Mouse (Mus musculus): Measurements from ENCODE around the gene Pym1. TPM values are rescaled to one million over a fixed set of nuclear protein-coding genes. Genes with fewer than 3 reads are reported as not detected.

The Pym1 gene
- polyA plus RNA-seq, 1 experiment, result 31.7 TPM

DNA sequence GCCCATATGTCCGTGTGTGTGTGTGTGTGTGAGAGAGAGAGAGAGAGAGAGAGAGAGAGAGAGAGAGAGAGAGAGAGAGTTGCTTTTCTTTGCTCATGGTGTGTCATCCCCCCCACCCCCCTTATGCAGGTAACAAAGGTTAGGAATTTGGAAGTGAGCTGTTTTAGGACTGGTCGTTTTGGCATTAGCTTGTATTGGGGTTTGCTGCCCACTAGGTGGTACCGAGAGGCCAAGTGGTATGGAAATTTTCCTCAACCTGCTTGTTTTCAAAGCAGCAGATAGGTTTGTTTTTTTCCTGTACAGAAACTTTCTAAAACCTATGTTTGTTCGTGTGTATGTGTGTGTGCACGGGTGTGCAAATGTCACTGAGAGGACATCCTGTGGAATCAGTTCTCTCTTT, 26.0 kb downstream of the Pym1 start:
- DNase-seq (ENCODE audit: low read depth in 1 of 2, low spot score in 2 of 2), result no peak
- H3K27ac ChIP-seq (ENCODE audit: insufficient read depth, low read length), result no peak overlapping the region
- no peak overlapping the region for H3K4me3 ChIP-seq (ENCODE audit: extremely low read depth, insufficient read depth, insufficient read length)
- H3K36me3 ChIP-seq (ENCODE audit: control insufficient read depth, insufficient read depth, low read length), result no peaks in the 10 kb centered on the region
- no peaks in the 10 kb centered on the region for H3K4me1 ChIP-seq (ENCODE audit: control insufficient read depth, insufficient read depth, insufficient read length)
- H3K27me3 ChIP-seq (ENCODE audit: control insufficient read depth, insufficient read depth, low read length), result no peaks in the 10 kb centered on the region
- 26% methylated on average over 5 of the region's 5 CpGs for WGBS
- no peak for TF ChIP-seq CTCF (IDR thresholded peaks at IDR 0.05; ENCODE audit: extremely low read depth, insufficient read depth, insufficient read length, insufficient replicate concordance)
- no peak for TF ChIP-seq POLR2A (IDR thresholded peaks at IDR 0.05; ENCODE audit: low read depth, low read length)

DNA sequence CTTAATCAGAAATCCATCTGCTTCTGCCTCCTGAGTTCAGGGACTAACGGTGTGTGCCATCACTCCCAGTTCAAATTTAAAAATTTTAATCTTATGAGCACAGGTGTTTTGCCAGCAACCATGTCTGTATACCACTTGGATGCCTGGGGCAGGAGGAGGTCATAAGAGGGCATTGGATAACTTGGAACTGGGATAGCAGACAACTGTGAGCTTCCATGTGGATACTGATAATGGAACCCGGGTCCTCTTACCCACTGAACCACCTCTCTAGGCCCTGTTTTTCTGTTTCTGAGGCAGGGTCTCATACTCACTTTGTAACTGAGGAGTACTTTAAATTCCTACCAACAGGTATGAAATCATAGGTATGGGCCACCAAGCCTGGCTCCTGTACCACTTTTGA, 30.8 kb downstream of the Pym1 start:
- 86% methylated on average over 2 of the region's 2 CpGs for WGBS
- Histone ChIP-seq H3K4me3 (ENCODE audit: extremely low read depth, insufficient read depth, insufficient read length) (no peak overlapping the region), H3K27ac (ENCODE audit: insufficient read depth, low read length) (no peak overlapping the region), H3K36me3 (ENCODE audit: control insufficient read depth, insufficient read depth, low read length) (no peaks in the 10 kb centered on the region), H3K4me1 (ENCODE audit: control insufficient read depth, insufficient read depth, insufficient read length) (peaks cover 7% of the 10 kb centered on the region; the same call in 1 of the 2 replicates), H3K27me3 (ENCODE audit: control insufficient read depth, insufficient read depth, low read length) (no peaks in the 10 kb centered on the region)
- TF ChIP-seq CTCF (IDR thresholded peaks at IDR 0.05; ENCODE audit: extremely low read depth, insufficient read depth, insufficient read length, insufficient replicate concordance) (no peak), POLR2A (IDR thresholded peaks at IDR 0.05; ENCODE audit: low read depth, low read length) (no peak)
- no peak for DNase-seq (ENCODE audit: low read depth in 1 of 2, low spot score in 2 of 2)

DNA sequence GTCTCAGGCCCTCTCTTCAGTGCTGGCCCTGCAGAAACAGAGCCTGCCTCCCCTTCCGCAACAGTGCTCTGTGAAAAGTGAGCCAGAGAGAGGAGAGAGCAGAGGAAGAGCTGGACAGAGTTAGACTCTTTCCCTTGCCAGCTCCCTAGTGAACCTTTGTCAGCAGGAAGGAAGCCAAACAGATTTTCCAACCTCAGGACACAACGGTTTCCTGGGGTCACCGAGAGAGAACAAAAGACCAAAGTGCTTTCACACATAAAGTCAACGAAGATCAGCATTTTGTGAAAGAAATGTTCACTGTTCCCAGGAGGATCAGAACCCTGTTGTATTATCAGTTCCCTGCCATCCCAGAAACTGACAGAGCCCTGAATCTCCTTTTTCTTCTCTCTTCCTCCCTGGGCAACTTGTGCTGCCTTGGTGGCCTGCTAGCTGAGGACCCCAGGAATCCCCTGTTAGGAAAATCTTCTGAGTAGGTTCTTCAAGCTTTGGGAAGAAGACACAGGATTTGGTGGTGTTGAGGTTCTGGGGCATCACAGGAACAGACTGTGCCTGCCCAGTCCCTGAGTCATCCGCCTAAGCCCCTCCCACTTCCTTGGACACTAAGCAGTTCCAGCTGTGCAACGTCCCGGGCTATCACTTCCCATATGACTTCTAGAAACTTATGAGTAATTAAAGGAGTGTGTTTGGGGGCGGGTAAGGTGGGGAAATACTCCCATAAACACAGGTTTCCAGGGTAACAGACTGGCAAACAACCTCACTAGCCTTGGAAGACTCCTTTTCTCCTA, 31.5 kb downstream of the Pym1 start:
- Histone ChIP-seq H3K27ac (ENCODE audit: insufficient read depth, low read length) (peak overlapping the region; percentile 82), H3K36me3 (ENCODE audit: control insufficient read depth, insufficient read depth, low read length) (no peaks in the 10 kb centered on the region), H3K4me1 (ENCODE audit: control insufficient read depth, insufficient read depth, insufficient read length) (peaks cover 7% of the 10 kb centered on the region; the same call in 1 of the 2 replicates), H3K4me3 (ENCODE audit: extremely low read depth, insufficient read depth, insufficient read length) (no peak overlapping the region), H3K27me3 (ENCODE audit: control insufficient read depth, insufficient read depth, low read length) (no peaks in the 10 kb centered on the region)
- TF ChIP-seq POLR2A (IDR thresholded peaks at IDR 0.05; ENCODE audit: low read depth, low read length) (no peak), CTCF (IDR thresholded peaks at IDR 0.05; ENCODE audit: extremely low read depth, insufficient read depth, insufficient read length, insufficient replicate concordance) (no peak)
- DNase-seq (ENCODE audit: low read depth in 1 of 2, low spot score in 2 of 2), result peak in 1 of 2 experiments; percentile 22
- WGBS, result 16% methylated on average over 8 of the region's 8 CpGs

DNA sequence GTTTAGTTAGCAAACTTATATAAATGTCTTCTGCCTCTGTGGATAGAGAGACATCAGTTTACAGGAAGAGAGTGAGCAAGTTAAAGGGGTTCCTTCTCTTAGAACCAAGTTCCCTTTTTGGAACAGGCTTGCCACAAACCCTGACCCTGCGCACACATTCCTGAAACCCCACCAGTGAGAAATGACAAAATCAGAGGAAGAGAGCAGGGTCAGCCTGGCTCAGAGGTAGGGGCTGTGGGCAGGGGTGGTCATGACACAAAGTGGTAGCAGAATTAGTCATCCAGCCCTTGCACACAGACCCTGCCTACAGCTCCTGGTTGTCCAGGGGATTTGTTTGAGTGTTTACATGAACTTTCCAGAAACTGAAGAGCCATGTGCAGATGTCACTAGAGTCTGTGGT, 32.5 kb downstream of the Pym1 start:
- H3K27me3 ChIP-seq (ENCODE audit: control insufficient read depth, insufficient read depth, low read length), result no peaks in the 10 kb centered on the region
- TF ChIP-seq POLR2A (IDR thresholded peaks at IDR 0.05; ENCODE audit: low read depth, low read length) (no peak), CTCF (IDR thresholded peaks at IDR 0.05; ENCODE audit: extremely low read depth, insufficient read depth, insufficient read length, insufficient replicate concordance) (no peak)
- DNase-seq (ENCODE audit: low read depth in 1 of 2, low spot score in 2 of 2), result no peak
- H3K4me1 ChIP-seq (ENCODE audit: control insufficient read depth, insufficient read depth, insufficient read length), result peaks cover 7% of the 10 kb centered on the region; the same call in 1 of the 2 replicates
- no peak overlapping the region for H3K4me3 ChIP-seq (ENCODE audit: extremely low read depth, insufficient read depth, insufficient read length)
- no peaks in the 10 kb centered on the region for H3K36me3 ChIP-seq (ENCODE audit: control insufficient read depth, insufficient read depth, low read length)
- 35% methylated on average over 1 of the region's 1 CpGs for WGBS
- H3K27ac ChIP-seq (ENCODE audit: insufficient read depth, low read length), result 0 out of 2 replicates have a peak overlapping the region, but pooled peaks have one; percentile 9

DNA sequence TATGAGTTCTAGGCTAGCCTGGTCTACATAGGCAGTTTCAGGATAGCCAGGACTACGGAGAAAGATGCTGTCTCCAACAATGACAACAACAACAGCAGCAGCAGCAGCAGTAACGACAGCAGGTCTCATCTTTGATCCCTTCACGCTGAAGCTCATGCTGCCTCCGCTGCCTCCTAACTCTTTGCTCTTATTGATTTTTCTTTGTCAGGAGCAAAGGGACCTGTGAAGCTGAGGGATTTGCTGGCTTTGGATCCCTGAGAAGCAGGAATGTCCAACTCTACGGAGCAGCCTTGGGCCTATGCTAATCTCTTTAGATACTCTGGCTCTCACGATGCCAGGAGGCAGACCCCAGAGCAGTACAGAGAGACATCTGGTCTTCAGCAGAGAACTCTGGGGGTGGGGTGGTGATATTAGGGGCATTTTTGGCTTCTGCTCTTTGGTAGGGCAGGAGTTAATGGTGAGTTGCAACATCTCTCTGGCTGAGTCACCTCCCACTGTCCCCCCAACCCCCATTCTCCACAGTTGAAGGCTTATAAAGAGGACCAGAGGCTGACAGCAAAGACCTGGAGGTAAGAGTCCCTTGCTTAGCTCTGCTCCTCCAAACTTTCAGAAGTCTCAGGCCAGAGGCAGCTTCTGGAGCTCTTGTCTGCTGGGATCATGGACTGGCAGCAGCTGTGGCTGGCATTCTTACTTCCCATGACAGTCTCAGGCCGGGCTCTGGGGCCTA, 42.9 kb downstream of the Pym1 start, which contains the start of gene Mmp19:
Gene Mmp19 (plus strand): TSS at position 513 of the 727 bp plus-strand sequence.
- DNase-seq (ENCODE audit: low read depth in 1 of 2, low spot score in 2 of 2), result no peak
- no peaks in the 10 kb centered on the region for H3K27me3 ChIP-seq (ENCODE audit: control insufficient read depth, insufficient read depth, low read length)
- H3K4me3 ChIP-seq (ENCODE audit: extremely low read depth, insufficient read depth, insufficient read length), result 0 out of 2 replicates have a peak within 1 kb of the TSS, but pooled peaks have one; percentile 4
- WGBS, result 87% methylated on average over 7 of the region's 7 CpGs
- H3K36me3 ChIP-seq (ENCODE audit: control insufficient read depth, insufficient read depth, low read length), result no peaks in the 10 kb centered on the region
- TF ChIP-seq CTCF (IDR thresholded peaks at IDR 0.05; ENCODE audit: extremely low read depth, insufficient read depth, insufficient read length, insufficient replicate concordance) (no peak), POLR2A (IDR thresholded peaks at IDR 0.05; ENCODE audit: low read depth, low read length) (no peak)
- no peak within 1 kb of the TSS for H3K27ac ChIP-seq (ENCODE audit: insufficient read depth, low read length)
- H3K4me1 ChIP-seq (ENCODE audit: control insufficient read depth, insufficient read depth, insufficient read length), result no peaks in the 10 kb centered on the region; the same call in 1 of the 2 replicates

DNA sequence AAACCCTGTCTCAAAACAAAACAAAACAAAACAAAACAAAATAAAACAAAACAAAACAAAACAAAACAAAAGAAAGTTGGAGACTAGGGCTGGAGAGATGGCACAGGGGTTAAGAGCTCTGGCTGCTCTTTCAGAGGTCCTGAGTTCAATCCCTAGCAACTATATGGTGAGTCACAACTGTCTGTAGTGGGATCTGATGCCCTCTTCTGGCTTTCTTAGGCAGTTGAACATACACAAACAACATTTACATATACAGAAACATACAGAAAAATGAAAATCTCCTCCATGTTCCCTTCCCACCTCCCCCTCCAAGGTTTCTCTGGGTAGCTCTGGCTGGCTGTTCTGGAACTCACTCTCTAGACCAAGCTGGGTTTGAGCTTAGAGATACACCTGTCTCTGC, 44.4 kb downstream of the Pym1 start:
- no peak for DNase-seq (ENCODE audit: low read depth in 1 of 2, low spot score in 2 of 2)
- Histone ChIP-seq H3K4me1 (ENCODE audit: control insufficient read depth, insufficient read depth, insufficient read length) (no peaks in the 10 kb centered on the region; the same call in 1 of the 2 replicates), H3K27ac (ENCODE audit: insufficient read depth, low read length) (no peak overlapping the region), H3K36me3 (ENCODE audit: control insufficient read depth, insufficient read depth, low read length) (no peaks in the 10 kb centered on the region), H3K27me3 (ENCODE audit: control insufficient read depth, insufficient read depth, low read length) (no peaks in the 10 kb centered on the region), H3K4me3 (ENCODE audit: extremely low read depth, insufficient read depth, insufficient read length) (no peak overlapping the region)
- no peak for TF ChIP-seq CTCF (IDR thresholded peaks at IDR 0.05; ENCODE audit: extremely low read depth, insufficient read depth, insufficient read length, insufficient replicate concordance)
- no peak for TF ChIP-seq POLR2A (IDR thresholded peaks at IDR 0.05; ENCODE audit: low read depth, low read length)

Data from spleen, adult 2 months (tissue).